ENCODE assay signal across 8 mouse cellular contexts in the genomic region with DNA sequence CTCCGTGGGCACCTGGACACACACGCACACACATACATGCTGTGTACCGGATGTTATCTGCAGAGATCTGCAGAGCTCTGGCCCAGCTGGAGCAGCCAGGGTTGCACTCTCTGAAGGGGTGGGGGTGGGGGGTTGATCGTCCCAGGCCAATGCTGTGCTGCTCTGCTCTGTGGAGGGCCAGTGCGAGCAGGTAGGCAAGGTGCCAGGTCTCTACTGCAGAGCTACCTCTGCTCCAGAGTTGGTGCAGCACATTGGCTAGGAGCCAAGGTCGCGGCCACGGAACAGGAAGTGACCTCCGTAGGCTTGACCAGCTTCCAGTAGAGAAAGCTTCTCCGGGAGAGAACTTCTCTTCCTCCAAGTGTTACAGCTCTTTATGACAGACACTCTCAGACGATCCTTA. TPM values are rescaled to one million over a fixed set of nuclear protein-coding genes. Genes with fewer than 3 reads are reported as not detected.
A peak's percentile ranks its signal among the peaks of the same experiment; 100 is the strongest.
DNase-seq lines count a peak whose midpoint lies in the region; ATAC-seq lines count a peak whose summit lies in the region.

No protein-coding gene starts in this region.

- no peaks in the 10 kb centered on the region for H3K4me1 ChIP-seq in embryonic facial prominence, embryonic 11.5 days (ENCODE audit: control insufficient read depth, insufficient read depth, low read length)
- peaks cover 11% of the 10 kb centered on the region for H3K4me1 ChIP-seq in liver, embryonic 11.5 days (replicated peaks; ENCODE audit: control insufficient read depth, insufficient read depth, low read length)

- H3K27me3 ChIP-seq in embryonic facial prominence, embryonic 11.5 days (ENCODE audit: control insufficient read depth, insufficient read depth, low read length) = no peaks in the 10 kb centered on the region
- H3K27me3 ChIP-seq in liver, embryonic 11.5 days (replicated peaks; ENCODE audit: control insufficient read depth, insufficient read depth, low read length) = no peaks in the 10 kb centered on the region

- H3K9ac ChIP-seq in embryonic facial prominence, embryonic 11.5 days (replicated peaks; ENCODE audit: low read length) = no peak overlapping the region
- H3K9ac ChIP-seq in liver, embryonic 11.5 days (ENCODE audit: low read depth, low read length) = no peak overlapping the region

- no peak overlapping the region for H3K27ac ChIP-seq in embryonic facial prominence, embryonic 11.5 days (replicated peaks; ENCODE audit: low read depth, low read length)
- no peak overlapping the region for H3K27ac ChIP-seq in liver, embryonic 11.5 days (ENCODE audit: low read depth, low read length)

- no peaks in the 10 kb centered on the region for H3K9me3 ChIP-seq in embryonic facial prominence, embryonic 11.5 days (replicated peaks; ENCODE audit: control insufficient read depth, low read length)
- H3K9me3 ChIP-seq in liver, embryonic 11.5 days (ENCODE audit: control insufficient read depth, low read length) = no peaks in the 10 kb centered on the region

- H3K36me3 ChIP-seq in embryonic facial prominence, embryonic 11.5 days (replicated peaks; ENCODE audit: control insufficient read depth, insufficient read depth, low read depth, low read length) = no peaks in the 10 kb centered on the region
- no peaks in the 10 kb centered on the region for H3K36me3 ChIP-seq in liver, embryonic 11.5 days (ENCODE audit: control insufficient read depth, insufficient read depth, low read length)

- H3K4me2 ChIP-seq in embryonic facial prominence, embryonic 11.5 days (ENCODE audit: low read depth, low read length) = no peak overlapping the region
- H3K4me2 ChIP-seq in liver, embryonic 11.5 days = peak overlapping the region; percentile 1; the same call in 1 of the 2 replicates

- H3K4me3 ChIP-seq in embryonic facial prominence, embryonic 11.5 days (ENCODE audit: low read depth, low read length) = no peak overlapping the region
- H3K4me3 ChIP-seq in liver, embryonic 11.5 days (ENCODE audit: low read depth, low read length) = no peak overlapping the region

- 56% methylated on average over 11 of the region's 11 CpGs for WGBS in embryonic facial prominence, embryonic 11.5 days
- WGBS in liver, embryonic 11.5 days = 28% methylated on average over 11 of the region's 11 CpGs

- peak; percentile 36 for DNase-seq in left cerebral cortex, postnatal 4 days
- no peak for DNase-seq in left cerebral cortex, adult 18-20 months (ENCODE audit: low spot score in 2 of 2)
- DNase-seq in embryonic facial prominence, embryonic 11.5 days (ENCODE audit: low spot score) = no peak
- peak; percentile 78 to 80 for DNase-seq in heart, postnatal 36 days
- DNase-seq in liver, embryonic 11.5 days (ENCODE audit: low spot score) = no peak
- DNase-seq in ovary, postnatal 10 days (ENCODE audit: low spot score) = peak; percentile 30
- peak; percentile 73 for DNase-seq in urinary bladder, postnatal 25 days (ENCODE audit: low spot score)
- DNase-seq in frontal cortex, adult 2 months (ENCODE audit: extremely low spot score in 1 of 2, low spot score in 1 of 2) = no peak

- 0 out of 2 replicates have a peak, but pooled peaks have one; percentile 50 for ATAC-seq in embryonic facial prominence, embryonic 11.5 days (replicated peaks; ENCODE audit: insufficient number of reproducible peaks, low FRiP score, low TSS enrichment, low read depth)
- ATAC-seq in liver, embryonic 11.5 days (replicated peaks; ENCODE audit: low FRiP score) = peak; percentile 34; the same call in 1 of the 2 replicates

- intact Hi-C loops in left cerebral cortex, postnatal 4 days (cut with DNase I) = no loop called here
- intact Hi-C loops in heart, postnatal 36 days (cut with DNase I) = no loop called here

RNA-seq across cellular contexts. Expression of gene Ralb, which starts 12.5 kb away (rescaled TPM):
- total RNA-seq in left cerebral cortex, postnatal 4 days (2021) = 10 to 100 TPM; 42.5 to 43.0 TPM
- 10 to 100 TPM; 23.0 to 23.9 TPM for total RNA-seq in left cerebral cortex, adult 18-20 months (2021)
- polyA plus RNA-seq in embryonic facial prominence, embryonic 11.5 days (2014; fragmentation: Nextera tagmentation; extraction: Ambion mirVana) = 102 TPM in 2 replicates
- 10 to 100 TPM; 30.9 to 31.1 TPM for total RNA-seq in heart, postnatal 36 days (2021)
- 92.1 and 96.8 TPM in 2 replicates for polyA plus RNA-seq in liver, embryonic 11.5 days (2014; fragmentation: Nextera tagmentation; extraction: Ambion mirVana)
- 27.7 and 29.6 TPM in 2 replicates for polyA plus RNA-seq in frontal cortex, adult 2 months (2012; rRNA removed)

RNA-seq across cellular contexts. Expression of gene Tmem185b, which starts 33.9 kb away (rescaled TPM):
- total RNA-seq in left cerebral cortex, postnatal 4 days (2021) = 10 to 100 TPM; 14.1 to 15.3 TPM
- 10 to 100 TPM; 15.6 to 18.2 TPM for total RNA-seq in left cerebral cortex, adult 18-20 months (2021)
- polyA plus RNA-seq in embryonic facial prominence, embryonic 11.5 days (2014; fragmentation: Nextera tagmentation; extraction: Ambion mirVana) = 25.6 and 25.7 TPM in 2 replicates
- 10 to 100 TPM; 13.3 to 14.4 TPM for total RNA-seq in heart, postnatal 36 days (2021)
- polyA plus RNA-seq in liver, embryonic 11.5 days (2014; fragmentation: Nextera tagmentation; extraction: Ambion mirVana) = 17.6 and 21.7 TPM in 2 replicates
- 11.7 and 12.8 TPM in 2 replicates for polyA plus RNA-seq in frontal cortex, adult 2 months (2012; rRNA removed)

Comparison
In these comparisons a context has a peak if more than half of its experiments do, and no peak if none do; other contexts are left out.
1. DNase-seq: peak in left cerebral cortex, postnatal 4 days (single experiment), heart, postnatal 36 days (2 of 2), ovary, postnatal 10 days (single experiment) and urinary bladder, postnatal 25 days (single experiment); none in left cerebral cortex, adult 18-20 months (0 of 2), embryonic facial prominence, embryonic 11.5 days (single experiment), liver, embryonic 11.5 days (single experiment) and frontal cortex, adult 2 months (0 of 2).